Mouse (Mus musculus) myocyte (in vitro differentiated cells): ENCODE measurements around the gene Sin3a. TPM values are rescaled to one million over a fixed set of nuclear protein-coding genes. Genes with fewer than 3 reads are reported as not detected.
A peak's percentile ranks its signal among the peaks of the same experiment; 100 is the strongest.

Experiments used
- H3K27me3 ChIP-seq: one replicate; pipeline ENCODE4 v1.6.1; 2011; ENCODE audit not compliant: control insufficient read depth, insufficient read depth, insufficient read length
- H3K36me3 ChIP-seq: one replicate; pipeline ENCODE4 v1.6.1; 2011; ENCODE audit not compliant: control insufficient read depth, insufficient read depth
- H3K4me2 ChIP-seq: one replicate; pipeline ENCODE4 v1.6.1; 2011; ENCODE audit warnings: low read depth, control low read depth
- H3K4me3 ChIP-seq: one replicate; pipeline ENCODE4 v1.5.1; 2011; ENCODE audit warnings: mild to moderate bottlenecking, control low read depth, moderate library complexity
- H3K79me2 ChIP-seq: one replicate; pipeline ENCODE4 v1.6.1; 2011; ENCODE audit not compliant: control insufficient read depth, insufficient read depth
- H3ac ChIP-seq: one replicate; pipeline ENCODE4 v1.6.1; 2011; ENCODE audit not compliant: control insufficient read depth, insufficient read length
- CEBPB ChIP-seq: IDR thresholded peaks from 2 replicates; pipeline ENCODE4 v1.6.1; 2011; ENCODE audit warnings: mild to moderate bottlenecking, moderate library complexity; ENCODE audit not compliant: poor library complexity, insufficient read depth, severe bottlenecking
- E2F4 ChIP-seq: IDR thresholded peaks from one replicate; pipeline ENCODE4 v1.6.1; 2011; ENCODE audit warnings: mild to moderate bottlenecking, control low read depth, moderate library complexity; ENCODE audit not compliant: insufficient read depth
- MAX ChIP-seq: IDR thresholded peaks from one replicate; pipeline ENCODE4 v1.6.1; 2011; ENCODE audit warnings: low read depth, mild to moderate bottlenecking, control low read depth
- MYOD1 ChIP-seq, 3 experiments: IDR thresholded peaks; one replicate each; pipeline ENCODE4 v1.6.1; 2011; ENCODE audit warnings: control low read depth in 2 of 3, low read depth in 2 of 3, mild to moderate bottlenecking in 2 of 3, moderate library complexity in 1 of 3; ENCODE audit not compliant: insufficient read length in 2 of 3, control insufficient read depth in 1 of 3
- MYOG ChIP-seq, 3 experiments: IDR thresholded peaks; one replicate each; pipeline ENCODE4 v1.6.1; 2011; ENCODE audit warnings: control low read depth in 2 of 3, low read depth in 2 of 3, mild to moderate bottlenecking in 2 of 3; ENCODE audit not compliant: insufficient read length in 2 of 3, control insufficient read depth in 1 of 3, insufficient read depth in 1 of 3
- POLR2A ChIP-seq: IDR thresholded peaks from one replicate; pipeline ENCODE4 v1.6.1; 2011; ENCODE audit warnings: low read depth, mild to moderate bottlenecking, control low read depth, moderate library complexity; ENCODE audit not compliant: insufficient read length
- POLR2AphosphoS2 ChIP-seq: IDR thresholded peaks from one replicate; pipeline ENCODE4 v1.6.1; 2011; ENCODE audit warnings: low read depth, control low read depth; ENCODE audit not compliant: insufficient read length
- REST ChIP-seq: IDR thresholded peaks from one replicate; pipeline ENCODE4 v1.6.1; 2011; ENCODE audit warnings: mild to moderate bottlenecking, control low read depth, moderate library complexity; ENCODE audit not compliant: insufficient read depth, insufficient read length
- SRF ChIP-seq: IDR thresholded peaks from one replicate; pipeline ENCODE4 v1.6.1; 2011; ENCODE audit warnings: low read depth; ENCODE audit not compliant: control insufficient read depth, insufficient read length
- TCF12 ChIP-seq: IDR thresholded peaks from one replicate; pipeline ENCODE4 v1.6.1; 2011; ENCODE audit warnings: mild to moderate bottlenecking, control low read depth; ENCODE audit not compliant: poor library complexity, insufficient read depth, severe bottlenecking
- TCF3 ChIP-seq: IDR thresholded peaks from one replicate; pipeline ENCODE4 v1.6.1; 2011; ENCODE audit warnings: low read depth, control low read depth; ENCODE audit not compliant: insufficient read length
- USF1 ChIP-seq: IDR thresholded peaks from one replicate; pipeline ENCODE4 v1.6.1; 2011; ENCODE audit warnings: low read depth, mild to moderate bottlenecking, control low read depth, moderate library complexity
- polyA plus RNA-seq: library from polyadenylated mRNA; unstranded; fragments of >200 nt; fragmentation: generic; extraction: Trizol; gene quantifications from one replicate; pipeline ENCODE4 v1.2.1, GENCODE M21; 2012; ENCODE audit warnings: missing spikeins

Sin3a gene
- polyA plus RNA-seq, 1 experiment: 13.3 TPM

GRCm38 (mm10) chr9:57148144-57148878, 76.5 kb downstream of the Sin3a start, which contains the start of gene Neil1:
Neil1 (minus strand) TSS chr9:57148305.
- no peak within 1 kb of the TSS for H3ac ChIP-seq
- H3K4me3 ChIP-seq: peak within 1 kb of the TSS; percentile 37
- peak within 1 kb of the TSS; percentile 89 for H3K4me2 ChIP-seq
- H3K36me3 ChIP-seq: no peaks in the 10 kb centered on the region
- no peaks in the 10 kb centered on the region for H3K79me2 ChIP-seq
- TF ChIP-seq POLR2AphosphoS2 (peak; percentile 33), E2F4 (no peak), MAX (no peak), REST (no peak), MYOD1 (IDR thresholded peaks at IDR 0.05; ENCODE audit: control insufficient read depth in 1 of 3, insufficient read length in 2 of 3, low read depth in 2 of 3) (peak; percentile 52 to 99 (median 98)), SRF (no peak), TCF3 (peak; percentile 90), CEBPB (0 out of 2 replicates have a peak, but pooled peaks have one; percentile 16), USF1 (no peak), MYOG (IDR thresholded peaks at IDR 0.05; ENCODE audit: control insufficient read depth in 1 of 3, insufficient read depth in 1 of 3, insufficient read length in 2 of 3, low read depth in 2 of 3) (peak; percentile 80 to 97 (median 97)), TCF12 (peak; percentile 78), POLR2A (peak; percentile 48)
- H3K27me3 ChIP-seq: no peaks in the 10 kb centered on the region

- Histone ChIP-seq H3K4me2 (no peak overlapping the region), H3K79me2 (no peaks in the 10 kb centered on the region), H3ac (no peak overlapping the region), H3K36me3 (no peaks in the 10 kb centered on the region), H3K27me3 (no peaks in the 10 kb centered on the region), H3K4me3 (peak overlapping the region; percentile 37)
- TF ChIP-seq USF1 (no peak), TCF3 (no peak), MYOD1 (IDR thresholded peaks at IDR 0.05; ENCODE audit: control insufficient read depth in 1 of 3, insufficient read length in 2 of 3, low read depth in 2 of 3) (no peak), E2F4 (no peak), MAX (no peak), MYOG (IDR thresholded peaks at IDR 0.05; ENCODE audit: control insufficient read depth in 1 of 3, insufficient read depth in 1 of 3, insufficient read length in 2 of 3, low read depth in 2 of 3) (no peak), CEBPB (no peak), REST (no peak), TCF12 (no peak), POLR2A (no peak), POLR2AphosphoS2 (no peak), SRF (no peak)
Observed at GRCm38 (mm10) chr9:57149021-57149420, 77.2 kb downstream of the Sin3a start.

GRCm38 (mm10) chr9:57150192-57150591, 78.4 kb downstream of the Sin3a start:
- H3K4me3 ChIP-seq: no peak overlapping the region

GRCm38 (mm10) chr9:57152331-57152730, 80.5 kb downstream of the Sin3a start:
- Histone ChIP-seq H3K36me3 (no peaks in the 10 kb centered on the region), H3K79me2 (no peaks in the 10 kb centered on the region), H3K4me2 (no peak overlapping the region), H3K27me3 (no peaks in the 10 kb centered on the region), H3ac (no peak overlapping the region), H3K4me3 (no peak overlapping the region)
- TF ChIP-seq MYOD1 (IDR thresholded peaks at IDR 0.05; ENCODE audit: control insufficient read depth in 1 of 3, insufficient read length in 2 of 3, low read depth in 2 of 3) (no peak), CEBPB (no peak), TCF3 (no peak), POLR2A (no peak), MYOG (IDR thresholded peaks at IDR 0.05; ENCODE audit: control insufficient read depth in 1 of 3, insufficient read depth in 1 of 3, insufficient read length in 2 of 3, low read depth in 2 of 3) (no peak), MAX (no peak), REST (no peak), E2F4 (no peak), SRF (no peak), USF1 (no peak), TCF12 (no peak), POLR2AphosphoS2 (no peak)

More at GRCm38 (mm10) chr9:57150192-57150591, 78.4 kb downstream of the Sin3a start:
- Histone ChIP-seq H3K36me3 (no peaks in the 10 kb centered on the region), H3K4me2 (no peak overlapping the region), H3K79me2 (no peaks in the 10 kb centered on the region), H3K27me3 (no peaks in the 10 kb centered on the region), H3ac (no peak overlapping the region)
- TF ChIP-seq POLR2A: no peak
- no peak for TF ChIP-seq REST
- TF ChIP-seq CEBPB: no peak
- no peak for TF ChIP-seq MYOG (IDR thresholded peaks at IDR 0.05; ENCODE audit: control insufficient read depth in 1 of 3, insufficient read depth in 1 of 3, insufficient read length in 2 of 3, low read depth in 2 of 3)
- no peak for TF ChIP-seq SRF
- no peak for TF ChIP-seq TCF3
- TF ChIP-seq TCF12: no peak
- TF ChIP-seq MAX: no peak
- TF ChIP-seq POLR2AphosphoS2: no peak
- no peak for TF ChIP-seq MYOD1 (IDR thresholded peaks at IDR 0.05; ENCODE audit: control insufficient read depth in 1 of 3, insufficient read length in 2 of 3, low read depth in 2 of 3)
- no peak for TF ChIP-seq USF1
